In the genomic region with DNA sequence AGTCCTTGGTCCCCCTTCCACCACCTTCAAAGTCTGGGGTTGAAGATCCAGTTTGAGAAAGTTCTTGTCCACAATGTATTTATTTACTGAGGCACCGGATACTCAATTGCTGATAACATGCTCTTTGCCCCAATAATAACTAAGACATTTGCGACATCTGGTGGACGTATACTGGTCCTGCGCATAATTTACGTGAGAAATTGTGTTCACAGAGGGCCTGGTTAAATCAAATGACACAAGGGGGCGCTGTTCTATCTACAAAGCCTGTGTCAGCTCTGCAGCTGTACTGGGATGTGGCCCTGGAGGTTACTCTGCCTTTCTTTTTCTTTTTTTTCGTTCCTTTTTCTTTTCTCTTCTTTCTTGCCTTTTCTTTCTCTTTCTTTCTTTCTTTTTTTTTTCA, we compare ENCODE assay signal across 8 mouse cellular contexts. TPM values are rescaled to one million over a fixed set of nuclear protein-coding genes. Genes with fewer than 3 reads are reported as not detected.
DNase-seq lines count a peak whose midpoint lies in the region; ATAC-seq lines count a peak whose summit lies in the region.

No protein-coding gene starts in this region.

- no peak overlapping the region for H3K4me2 ChIP-seq in intestine, embryonic 14.5 days (ENCODE audit: low read length)
- H3K4me2 ChIP-seq in intestine, embryonic 16.5 days (ENCODE audit: low read depth, low read length): no peak overlapping the region
- H3K4me2 ChIP-seq in midbrain, embryonic 14.5 days (ENCODE audit: low read length): no peak overlapping the region

- intact Hi-C loops in left cerebral cortex, postnatal 10 days (cut with DNase I): loop anchor here (5.0 kb wide), 1 partner anchor 178 kb away; no protein-coding TSS in a partner anchor

- 9% methylated on average over 7 of the region's 7 CpGs for WGBS in intestine, embryonic 14.5 days
- WGBS in intestine, embryonic 16.5 days: 11% methylated on average over 7 of the region's 7 CpGs
- 7% methylated on average over 7 of the region's 7 CpGs for WGBS in midbrain, embryonic 14.5 days

- H3K27me3 ChIP-seq in intestine, embryonic 14.5 days (replicated peaks; ENCODE audit: control insufficient read depth, insufficient read depth, low read length): no peaks in the 10 kb centered on the region
- no peaks in the 10 kb centered on the region for H3K27me3 ChIP-seq in intestine, embryonic 16.5 days (replicated peaks; ENCODE audit: control insufficient read depth, insufficient read depth, low read length)
- no peaks in the 10 kb centered on the region; the same call in 1 of the 2 replicates for H3K27me3 ChIP-seq in midbrain, embryonic 14.5 days (ENCODE audit: control insufficient read depth, insufficient read depth, low read length)

- H3K27ac ChIP-seq in intestine, embryonic 14.5 days (ENCODE audit: low read depth): no peak overlapping the region
- H3K27ac ChIP-seq in intestine, embryonic 16.5 days (ENCODE audit: low read length): no peak overlapping the region
- H3K27ac ChIP-seq in midbrain, embryonic 14.5 days (replicated peaks; ENCODE audit: low read depth, low read length): no peak overlapping the region

- H3K36me3 ChIP-seq in intestine, embryonic 14.5 days (ENCODE audit: control insufficient read depth, insufficient read depth, low read length): no peaks in the 10 kb centered on the region
- no peaks in the 10 kb centered on the region for H3K36me3 ChIP-seq in intestine, embryonic 16.5 days (ENCODE audit: control insufficient read depth, insufficient read depth, low read length)
- no peaks in the 10 kb centered on the region for H3K36me3 ChIP-seq in midbrain, embryonic 14.5 days (ENCODE audit: control insufficient read depth, insufficient read depth, low read length)

- H3K9me3 ChIP-seq in intestine, embryonic 14.5 days (ENCODE audit: control insufficient read depth, low read length): no peaks in the 10 kb centered on the region
- H3K9me3 ChIP-seq in intestine, embryonic 16.5 days (ENCODE audit: control insufficient read depth, low read length): no peaks in the 10 kb centered on the region
- no peaks in the 10 kb centered on the region for H3K9me3 ChIP-seq in midbrain, embryonic 14.5 days (ENCODE audit: control insufficient read depth, low read length)

- H3K4me3 ChIP-seq in intestine, embryonic 14.5 days (ENCODE audit: low read depth, low read length): no peak overlapping the region
- no peak overlapping the region for H3K4me3 ChIP-seq in intestine, embryonic 16.5 days (ENCODE audit: low read length)
- no peak overlapping the region for H3K4me3 ChIP-seq in midbrain, embryonic 14.5 days (replicated peaks; ENCODE audit: low read depth, low read length)

- H3K4me1 ChIP-seq in intestine, embryonic 14.5 days (replicated peaks; ENCODE audit: control insufficient read depth, insufficient read depth, low read length): no peaks in the 10 kb centered on the region
- H3K4me1 ChIP-seq in intestine, embryonic 16.5 days (ENCODE audit: control insufficient read depth, insufficient read depth, low read length): 0 out of 2 replicates have a peak, but pooled peaks cover 4% of the 10 kb centered on the region
- H3K4me1 ChIP-seq in midbrain, embryonic 14.5 days (ENCODE audit: control insufficient read depth, insufficient read depth, low read length): peaks cover 11% of the 10 kb centered on the region; the same call in 1 of the 2 replicates

- DNase-seq in intestine, embryonic 14.5 days (ENCODE audit: low spot score): peak; percentile 79
- DNase-seq in cerebellum, adult 18-20 months: peak; percentile 40 to 51
- DNase-seq in forelimb bud, embryonic 11.5 days (ENCODE audit: low read depth, low spot score): peak; percentile 91
- DNase-seq in hindlimb bud, embryonic 11.5 days (ENCODE audit: extremely low spot score, low read depth, low spot score): peak; percentile 85
- DNase-seq in left cerebral cortex, postnatal 10 days (ENCODE audit: extremely low spot score in 1 of 2, low spot score in 2 of 2): peak; percentile 77
- DNase-seq in midbrain, embryonic 14.5 days: peak; percentile 97
- peak; percentile 16 to 53 for DNase-seq in spleen, postnatal 14 days (ENCODE audit: low spot score in 2 of 2)

- H3K9ac ChIP-seq in intestine, embryonic 14.5 days (ENCODE audit: low read length): no peak overlapping the region
- no peak overlapping the region for H3K9ac ChIP-seq in intestine, embryonic 16.5 days (ENCODE audit: low read depth, low read length)
- H3K9ac ChIP-seq in midbrain, embryonic 14.5 days (replicated peaks; ENCODE audit: low read length): no peak overlapping the region

- 0 out of 2 replicates have a peak, but pooled peaks have one; percentile 25 for ATAC-seq in intestine, embryonic 14.5 days (replicated peaks; ENCODE audit: low FRiP score, low TSS enrichment, low read depth)
- ATAC-seq in intestine, embryonic 16.5 days: no peak
- ATAC-seq in midbrain, embryonic 14.5 days (ENCODE audit: low FRiP score, low TSS enrichment): peak; percentile 40; the same call in 1 of the 2 replicates

RNA-seq across cellular contexts. Expression of a gene that starts 39.2 kb away (rescaled TPM):
- polyA plus RNA-seq in intestine, embryonic 14.5 days (2014; fragmentation: Nextera tagmentation; extraction: Ambion mirVana): 55.7 and 59.0 TPM in 2 replicates
- polyA plus RNA-seq in intestine, embryonic 16.5 days (2015; fragmentation: Nextera tagmentation; extraction: Ambion mirVana): 31.9 and 33.0 TPM in 2 replicates
- total RNA-seq in left cerebral cortex, postnatal 10 days (2021): 1 to 10 TPM; 1.0 to 1.9 TPM
- polyA plus RNA-seq in midbrain, embryonic 14.5 days (2014; fragmentation: Nextera tagmentation; extraction: Ambion mirVana): 3.3 and 7.9 TPM in 2 replicates

Comparison
In these comparisons a context has a peak if more than half of its experiments do, and no peak if none do; other contexts are left out.
1. DNase-seq: peak in every context shown above with its lines; median percentile 97 in midbrain, embryonic 14.5 days; 91 in forelimb bud, embryonic 11.5 days; 85 in hindlimb bud, embryonic 11.5 days; 79 in intestine, embryonic 14.5 days; 77 in left cerebral cortex, postnatal 10 days; 46 in cerebellum, adult 18-20 months; 34 in spleen, postnatal 14 days.